Mouse (Mus musculus): ENCODE data around the gene Kifc3. TPM values are rescaled to one million over a fixed set of nuclear protein-coding genes. Genes with fewer than 3 reads are reported as not detected.
A peak's percentile ranks its signal among the peaks of the same experiment; 100 is the strongest.

Kifc3 gene
- total RNA-seq, 2 experiments from 2014 or later: 80.0 to 89.0 TPM

DNA sequence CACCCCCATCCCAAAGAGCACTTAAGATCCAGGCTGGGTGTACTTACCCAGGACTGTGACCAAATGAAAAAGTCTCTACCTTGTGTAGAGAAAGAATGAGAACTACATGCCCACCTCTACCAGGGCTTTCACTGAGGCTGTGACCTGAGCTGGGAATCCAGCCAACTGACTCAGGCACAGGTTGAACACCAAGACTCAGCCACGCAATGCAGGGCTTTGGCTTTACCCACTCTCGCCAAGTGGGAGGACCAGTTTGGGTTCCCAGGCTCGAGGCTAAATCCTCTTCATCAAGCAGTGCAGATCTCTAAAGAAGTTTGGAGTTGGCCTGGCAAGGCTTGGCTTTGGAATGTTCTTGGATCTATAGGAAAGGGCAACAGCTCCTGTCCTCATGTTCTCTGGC lies 127.1 kb downstream of the Kifc3 start:
- DNase-seq: no peak

GRCm38 (mm10) chr8:95067582-95067981 lies 135.0 kb downstream of the Kifc3 start:
- peak; percentile 80 for DNase-seq

DNA sequence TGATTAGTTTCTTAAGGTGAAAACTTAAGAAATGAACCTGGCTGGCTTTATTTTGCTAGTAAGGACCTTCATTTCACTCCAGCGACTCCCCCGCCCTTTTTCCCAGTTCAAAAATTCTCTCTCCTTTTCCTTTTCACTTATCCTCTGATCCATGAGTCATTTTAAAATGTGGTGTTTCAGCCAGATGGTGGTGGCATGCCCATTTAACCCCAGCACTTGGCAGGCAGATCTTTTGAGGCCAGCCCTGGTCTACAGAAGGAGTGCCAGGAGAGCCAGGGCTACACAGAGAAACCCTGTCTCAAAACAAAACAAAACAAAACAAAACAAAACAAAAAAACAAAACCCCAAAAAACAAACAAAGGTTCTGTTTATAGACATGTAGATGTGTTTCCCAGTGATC lies 138.1 kb downstream of the Kifc3 start:
- no peak for DNase-seq

DNA sequence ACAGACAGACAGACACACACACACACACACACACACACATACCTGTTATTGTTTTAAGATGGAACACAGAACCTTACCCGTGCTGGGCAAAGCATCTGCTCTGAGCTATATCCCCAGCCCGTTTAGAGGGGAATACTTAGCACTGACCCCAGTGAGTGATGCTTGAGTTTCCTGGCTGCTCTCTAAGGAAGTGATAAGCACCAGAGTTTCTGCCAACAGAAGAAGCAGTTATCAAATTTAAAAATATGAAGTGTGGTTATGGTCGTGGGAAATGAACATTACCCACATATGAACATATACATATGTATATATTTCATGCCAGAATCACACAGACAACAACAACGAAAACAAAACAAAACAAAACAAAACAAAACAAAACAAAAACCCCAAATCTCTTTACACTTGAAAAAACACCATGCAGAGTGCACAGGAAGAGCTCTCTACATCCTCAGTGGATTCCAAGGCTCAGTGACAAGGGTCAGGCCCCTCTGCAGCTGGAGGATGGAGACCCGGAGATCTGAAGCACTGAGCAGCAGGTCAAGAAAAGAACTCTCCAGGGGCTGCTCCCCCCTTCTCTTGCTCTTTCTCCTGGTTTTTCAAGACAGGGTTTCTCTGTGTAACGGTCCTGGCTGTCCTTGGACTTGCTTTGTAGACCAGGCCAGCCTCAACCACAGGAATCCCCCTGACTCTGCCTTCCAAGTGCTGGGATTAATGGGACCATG lies 142.6 kb downstream of the Kifc3 start:
- no peak for DNase-seq

DNA sequence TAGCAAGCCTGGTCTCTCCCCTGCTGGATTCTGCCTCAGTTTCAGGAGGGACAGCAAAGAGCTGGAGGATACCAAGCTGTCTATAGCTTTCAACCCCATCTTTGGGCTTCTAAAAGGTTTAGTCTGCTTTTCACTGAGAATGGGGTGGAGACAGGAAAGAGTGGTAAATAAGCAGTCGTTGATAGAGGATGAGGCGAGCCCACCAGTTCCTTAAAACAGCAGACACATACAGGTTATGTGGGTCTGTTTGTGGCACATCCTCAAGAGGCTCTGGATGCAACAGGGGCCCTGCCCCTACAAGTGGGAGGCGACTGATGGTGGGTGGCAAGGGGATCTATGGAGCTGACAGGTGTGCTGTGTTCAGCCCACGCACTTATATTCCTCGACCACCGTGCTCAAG lies 144.0 kb downstream of the Kifc3 start:
- DNase-seq: no peak

GRCm38 (mm10) chr8:95056414-95056813 lies 146.2 kb downstream of the Kifc3 start:
- no peak for DNase-seq

DNA sequence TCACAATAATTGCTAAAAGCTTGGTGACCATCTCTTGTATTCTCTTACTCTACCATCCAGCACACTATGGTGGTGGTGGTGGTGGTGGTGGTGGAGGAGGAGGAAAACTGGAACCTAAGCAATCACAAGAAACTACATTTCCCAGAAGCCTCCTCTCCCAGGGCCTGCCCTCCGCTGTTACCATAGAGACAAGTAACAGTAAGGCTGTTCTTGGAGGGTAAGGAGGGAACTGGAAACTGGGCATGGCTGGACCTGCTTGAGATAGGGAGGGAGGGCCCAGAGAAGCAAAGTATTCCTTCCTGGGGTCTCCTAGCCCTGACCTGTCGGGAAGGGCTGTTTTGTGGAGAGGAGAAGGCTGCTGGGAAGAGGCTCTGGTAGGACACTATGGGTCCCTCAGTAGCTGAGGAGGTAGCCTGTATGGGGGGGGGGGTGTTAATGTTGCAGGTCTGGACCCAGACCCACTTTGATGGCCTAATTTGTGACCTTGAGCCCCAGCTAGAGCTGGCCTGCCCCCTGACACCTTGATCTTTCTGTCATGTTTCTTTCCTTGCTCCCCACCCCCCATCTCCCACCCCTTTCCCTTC lies 147.6 kb downstream of the Kifc3 start, which contains the start of gene Drc7:
Drc7 (plus strand) TSS at position 177 of the 584 bp plus-strand sequence.
- peak; percentile 19 for DNase-seq

DNA sequence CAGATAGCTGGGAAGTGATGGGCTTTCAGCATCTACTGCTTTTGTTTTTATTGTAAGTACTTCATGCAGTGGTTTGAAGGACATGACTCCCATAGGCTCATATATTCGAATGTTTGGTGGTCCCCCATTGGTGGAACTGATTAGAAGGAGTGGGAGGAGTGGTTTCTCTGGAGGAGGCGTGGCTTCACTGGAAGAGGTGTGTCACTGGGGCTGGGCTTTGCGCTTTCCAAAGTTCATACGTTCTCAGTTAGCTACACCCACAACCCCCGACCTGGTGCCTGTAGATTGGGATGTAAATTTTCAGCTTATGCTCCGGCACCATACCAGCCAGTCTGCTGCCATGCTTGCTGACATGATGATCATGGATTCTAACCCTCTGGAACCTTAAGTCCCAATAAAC lies 148.2 kb downstream of the Kifc3 start:
- no peak for DNase-seq

Other genes with a start within 250 kb of the Kifc3 start
- 10 to 100 TPM; 35.9 to 48.9 TPM for gene Adgrg1, start 228.1 kb downstream of the Kifc3 start, total RNA-seq (2021)
- gene Adgrg3, start 185.1 kb downstream of the Kifc3 start, total RNA-seq (2021): 1 to 10 TPM; 4.0 to 4.5 TPM
- gene Drc7, start 147.7 kb downstream of the Kifc3 start, total RNA-seq (2021): not detected
- gene Katnb1, start 121.6 kb downstream of the Kifc3 start, total RNA-seq (2021): 10 to 100 TPM in 1 of 2 experiments, 1 to 10 TPM in 1; 9.4 to 16.1 TPM
- gene Cngb1, start 103.8 kb upstream of the Kifc3 start, total RNA-seq (2021): 1 to 10 TPM in 1 of 2 experiments, under 1 TPM in 1; 0.60 to 1.5 TPM
- not detected for gene Tepp, start 107.8 kb upstream of the Kifc3 start, total RNA-seq (2021)
- gene Zfp319, start 129.1 kb upstream of the Kifc3 start, total RNA-seq (2021): 10 to 100 TPM; 10.5 to 11.3 TPM
- 10 to 100 TPM; 18.5 to 20.5 TPM for gene Usb1, start 129.5 kb upstream of the Kifc3 start, total RNA-seq (2021)
- 10 to 100 TPM; 23.0 to 32.7 TPM for gene Mmp15, start 149.5 kb upstream of the Kifc3 start, total RNA-seq (2021)
- 10 to 100 TPM; 48.4 to 57.7 TPM for gene Cfap20, start 232.1 kb upstream of the Kifc3 start, total RNA-seq (2021)

All from adrenal gland, postnatal 10 days (tissue).